Mouse (Mus musculus): Measurements from ENCODE around the gene Tcf3. TPM values are rescaled to one million over a fixed set of nuclear protein-coding genes. Genes with fewer than 3 reads are reported as not detected.
A peak's percentile ranks its signal among the peaks of the same experiment; 100 is the strongest.

The Tcf3 gene
- 10 to 100 TPM; 17.9 to 20.9 TPM for total RNA-seq (2021)

DNA sequence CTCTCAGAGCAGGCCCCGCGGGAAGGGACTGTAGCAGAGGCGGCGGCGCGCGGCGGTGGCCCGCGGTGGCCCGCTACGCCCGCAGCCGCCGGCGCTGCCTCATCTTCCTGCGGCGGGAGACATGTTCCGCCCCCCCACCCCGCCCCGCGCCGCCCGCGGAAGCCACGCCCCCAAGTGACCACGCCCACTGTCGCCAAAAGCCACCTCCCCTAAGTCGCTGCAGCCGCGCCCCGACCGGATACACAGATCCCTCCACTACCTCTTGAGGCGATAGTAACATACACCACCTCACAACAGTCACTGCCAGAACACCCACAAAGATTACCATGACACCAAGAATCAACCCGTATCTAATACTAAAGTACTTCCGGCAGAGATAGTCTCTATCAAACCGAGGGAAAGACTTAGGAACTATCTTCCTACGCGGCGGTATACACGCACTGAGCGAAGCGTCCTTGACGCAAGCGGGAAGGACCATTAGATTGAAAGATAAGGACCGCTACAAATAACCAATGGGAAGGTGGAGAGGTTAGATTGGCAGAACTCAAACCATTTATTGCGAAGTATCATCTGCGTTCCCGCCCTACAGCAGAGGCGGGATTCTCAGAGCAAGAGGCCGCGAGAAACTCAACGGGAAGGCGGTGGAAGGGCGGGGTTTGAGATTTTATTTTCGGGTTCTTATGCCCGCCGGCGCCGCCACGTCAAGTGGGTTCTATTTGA is at the start of gene Tcf3:
Gene Tcf3, minus strand, starts transcription at position 135 of the 720 bp plus-strand sequence.
- intact Hi-C loops (cut with DNase I): loop anchor here (2.0 to 10.0 kb wide), 3 partner anchors 27 to 271 kb away; partner anchors contain the start of genes Izumo4, Mex3d, Mob3a and Uqcr11
- DNase-seq: peak; percentile 94 to 97

- DNase-seq: no peak
- intact Hi-C loops (cut with DNase I): no loop called here
These were observed 47.6 kb upstream of the Tcf3 start for GRCm38 (mm10) chr10:80481002-80481401.

GRCm38 (mm10) chr10:80478531-80478930 is 45.1 kb upstream of the Tcf3 start:
- no peak for DNase-seq

GRCm38 (mm10) chr10:80475290-80475959 is 42.0 kb upstream of the Tcf3 start:
- intact Hi-C loops (cut with DNase I): no loop called here
- peak; percentile 87 to 88 for DNase-seq

More at GRCm38 (mm10) chr10:80478531-80478930, 45.1 kb upstream of the Tcf3 start:
- intact Hi-C loops (cut with DNase I): no loop called here

GRCm38 (mm10) chr10:80465066-80465465 is 31.6 kb upstream of the Tcf3 start:
- DNase-seq: no peak
- intact Hi-C loops (cut with DNase I): no loop called here

- intact Hi-C loops (cut with DNase I): no loop called here
- peak in 1 of 2 experiments; percentile 13 for DNase-seq
These were observed 31.1 kb upstream of the Tcf3 start for GRCm38 (mm10) chr10:80464381-80465035.

- intact Hi-C loops (cut with DNase I): no loop called here
- DNase-seq: no peak
These were observed 27.9 kb upstream of the Tcf3 start for GRCm38 (mm10) chr10:80461346-80461745.

GRCm38 (mm10) chr10:80460324-80460723 is 26.9 kb upstream of the Tcf3 start:
- DNase-seq: no peak
- intact Hi-C loops (cut with DNase I): no loop called here

DNA sequence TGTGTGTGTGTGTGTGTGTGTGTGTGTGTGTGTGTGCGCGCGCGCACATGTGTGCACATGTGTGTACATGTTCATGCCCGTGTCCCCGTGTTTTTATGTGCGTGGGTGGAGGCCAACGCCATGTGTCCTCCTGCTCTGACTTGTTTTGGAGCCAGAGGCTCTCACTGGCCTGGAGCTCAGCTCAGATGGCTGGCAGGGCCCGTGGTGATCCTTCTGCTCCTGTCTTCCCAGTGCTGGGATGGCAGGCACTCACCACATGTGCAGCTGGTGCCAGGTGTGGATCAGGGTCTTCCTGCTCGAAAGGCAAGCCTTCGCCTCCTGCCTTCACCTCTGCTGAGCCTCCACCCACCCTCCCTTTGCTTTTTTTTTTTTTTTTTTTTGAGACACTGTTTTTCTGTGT is 26.2 kb upstream of the Tcf3 start:
- intact Hi-C loops (cut with DNase I): no loop called here

GRCm38 (mm10) chr10:80459236-80459635 is 25.8 kb upstream of the Tcf3 start:
- intact Hi-C loops (cut with DNase I): no loop called here
- no peak for DNase-seq

More for the DNA sequence above, 26.2 kb upstream of the Tcf3 start:
- DNase-seq: no peak

DNA sequence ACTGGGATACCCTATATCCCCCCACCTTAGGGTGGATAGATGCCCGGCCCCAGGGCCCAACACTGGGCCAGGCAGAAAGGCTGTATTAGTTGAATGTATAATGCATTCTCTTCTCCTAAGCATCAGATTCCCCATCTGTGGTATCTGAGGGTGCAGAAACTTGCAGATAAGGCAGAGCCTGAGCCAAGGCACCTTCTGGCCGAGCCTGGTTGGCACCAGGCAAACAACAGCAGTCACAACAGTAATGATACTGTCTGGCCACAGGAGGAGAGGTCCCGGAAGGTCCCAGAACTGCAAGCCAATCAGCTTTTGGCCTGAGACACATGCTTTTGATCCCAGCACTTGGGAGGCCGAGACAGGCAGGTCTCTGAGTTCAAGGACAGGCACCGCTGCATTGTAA is 22.2 kb upstream of the Tcf3 start:
- DNase-seq: no peak
- intact Hi-C loops (cut with DNase I): no loop called here

DNA sequence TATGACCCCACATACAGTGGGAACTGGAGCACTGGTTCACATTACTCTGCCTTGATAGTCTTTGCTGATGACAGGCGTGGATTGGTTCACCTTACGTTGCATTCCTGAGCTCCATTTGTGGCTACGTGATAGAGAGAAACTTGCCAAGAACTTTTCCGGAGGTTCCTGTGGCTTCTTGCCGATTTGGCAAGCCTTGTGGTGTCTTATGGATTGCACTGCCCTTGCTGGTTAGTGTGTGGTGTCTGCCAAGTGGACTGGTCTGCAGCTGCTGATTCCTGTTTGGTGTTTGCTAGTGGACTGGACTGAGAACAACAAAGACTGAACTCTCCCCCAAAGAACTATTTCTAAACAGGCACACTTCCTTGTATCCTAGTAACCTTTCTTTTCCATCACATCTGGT is 21.3 kb upstream of the Tcf3 start:
- intact Hi-C loops (cut with DNase I): no loop called here
- no peak for DNase-seq

- no peak for DNase-seq
- intact Hi-C loops (cut with DNase I): no loop called here
These were observed 20.2 kb upstream of the Tcf3 start for GRCm38 (mm10) chr10:80453601-80454000.

GRCm38 (mm10) chr10:80450599-80450998 is 17.2 kb upstream of the Tcf3 start:
- DNase-seq: no peak
- intact Hi-C loops (cut with DNase I): no loop called here

DNA sequence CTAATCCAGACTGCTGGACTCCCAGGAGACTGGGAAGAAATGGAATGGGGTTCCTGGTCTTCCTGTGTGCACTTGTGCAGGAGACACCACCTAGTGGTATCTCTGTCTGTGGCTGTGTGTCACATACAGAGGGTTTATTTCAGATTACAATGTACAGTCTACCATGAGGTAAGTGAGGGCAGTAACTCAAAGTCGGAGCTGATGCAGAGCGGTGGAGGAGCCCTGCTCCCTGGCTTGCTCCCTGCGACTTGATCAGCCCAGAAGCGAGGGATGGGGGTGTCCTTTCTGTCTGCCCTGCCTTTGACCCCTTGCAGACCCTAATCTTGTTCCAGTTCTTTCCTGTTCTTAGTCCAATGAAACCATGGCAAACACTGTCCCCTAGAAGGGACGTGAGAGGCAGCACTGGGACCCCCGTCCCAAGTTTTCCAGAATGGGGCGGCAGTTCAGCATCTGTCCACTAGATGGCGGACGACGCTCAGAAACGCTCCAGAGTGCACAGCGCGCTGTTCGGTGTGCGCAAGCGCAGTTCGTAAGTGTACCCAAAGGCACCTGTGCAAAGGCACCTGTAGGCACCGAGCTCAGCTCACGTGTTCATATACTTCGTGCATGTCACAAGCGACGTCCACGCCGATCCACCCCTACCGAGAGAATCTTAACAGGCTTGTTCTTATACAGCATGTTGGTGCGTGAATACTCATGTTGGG is 12.6 kb upstream of the Tcf3 start:
- intact Hi-C loops (cut with DNase I): loop anchor here (1.0 kb wide), 1 partner anchor 63 kb away; no protein-coding TSS in a partner anchor
- peak; percentile 78 to 85 for DNase-seq

- DNase-seq: no peak
- intact Hi-C loops (cut with DNase I): no loop called here
These were observed 11.6 kb upstream of the Tcf3 start for GRCm38 (mm10) chr10:80445052-80445451.

GRCm38 (mm10) chr10:80444339-80445045 is 11.0 kb upstream of the Tcf3 start:
- intact Hi-C loops (cut with DNase I): no loop called here
- no peak for DNase-seq

DNA sequence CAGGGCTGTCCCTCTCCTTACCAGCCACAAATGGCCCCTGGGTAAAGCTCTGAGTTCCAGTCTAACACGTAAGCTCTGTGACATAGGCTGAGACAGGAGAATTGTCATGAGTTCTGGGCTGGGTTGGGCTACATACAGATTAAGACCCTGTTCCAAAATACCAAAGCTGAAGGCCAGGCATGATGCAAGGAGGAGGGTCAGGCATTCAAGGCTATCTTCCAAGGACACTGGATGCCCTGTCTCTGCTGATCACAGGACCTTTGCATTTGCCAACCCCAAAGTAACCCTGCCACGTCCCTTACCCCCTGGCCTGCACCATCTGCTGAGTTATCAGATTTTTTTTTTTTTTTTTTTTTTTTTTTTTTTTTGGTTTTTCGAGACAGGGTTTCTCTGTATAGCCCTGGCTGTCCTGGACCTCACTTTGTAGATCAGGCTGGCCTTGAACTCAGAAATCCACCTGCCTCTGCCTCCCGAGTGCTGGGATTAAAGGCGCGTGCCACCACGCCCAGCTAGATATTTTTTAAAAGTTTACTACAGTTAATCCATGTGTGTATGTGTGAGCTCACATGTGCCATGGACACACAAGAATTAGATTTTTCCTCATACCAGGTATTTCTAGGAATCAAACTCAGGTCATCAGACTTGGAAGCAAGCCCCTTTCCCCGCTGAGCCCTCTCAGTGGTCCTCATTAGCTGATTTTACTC is 10.3 kb upstream of the Tcf3 start:
- intact Hi-C loops (cut with DNase I): no loop called here

GRCm38 (mm10) chr10:80442989-80443388 is 9.5 kb upstream of the Tcf3 start:
- DNase-seq: no peak
- intact Hi-C loops (cut with DNase I): no loop called here

More for the DNA sequence above, 10.3 kb upstream of the Tcf3 start:
- no peak for DNase-seq

- no peak for DNase-seq
- intact Hi-C loops (cut with DNase I): no loop called here
These were observed 8.2 kb upstream of the Tcf3 start for GRCm38 (mm10) chr10:80441598-80441997.
